Mouse (Mus musculus): ENCODE measurements around the gene Szt2. TPM values are rescaled to one million over a fixed set of nuclear protein-coding genes. Genes with fewer than 3 reads are reported as not detected.

Szt2 gene
- 10 to 100 TPM; 11.3 to 13.1 TPM for total RNA-seq (2021)

- intact Hi-C loops (cut with DNase I) = loop anchor here (2.0 kb wide), 1 partner anchor 17 kb away; no protein-coding TSS in a partner anchor
Measured at GRCm38 (mm10) chr4:118409142-118409900, at the start of gene Szt2, which contains the start of gene Med8. Gene Szt2, minus strand, starts transcription at chr4:118409273. Gene Med8, plus strand, starts transcription at chr4:118409337.

DNA sequence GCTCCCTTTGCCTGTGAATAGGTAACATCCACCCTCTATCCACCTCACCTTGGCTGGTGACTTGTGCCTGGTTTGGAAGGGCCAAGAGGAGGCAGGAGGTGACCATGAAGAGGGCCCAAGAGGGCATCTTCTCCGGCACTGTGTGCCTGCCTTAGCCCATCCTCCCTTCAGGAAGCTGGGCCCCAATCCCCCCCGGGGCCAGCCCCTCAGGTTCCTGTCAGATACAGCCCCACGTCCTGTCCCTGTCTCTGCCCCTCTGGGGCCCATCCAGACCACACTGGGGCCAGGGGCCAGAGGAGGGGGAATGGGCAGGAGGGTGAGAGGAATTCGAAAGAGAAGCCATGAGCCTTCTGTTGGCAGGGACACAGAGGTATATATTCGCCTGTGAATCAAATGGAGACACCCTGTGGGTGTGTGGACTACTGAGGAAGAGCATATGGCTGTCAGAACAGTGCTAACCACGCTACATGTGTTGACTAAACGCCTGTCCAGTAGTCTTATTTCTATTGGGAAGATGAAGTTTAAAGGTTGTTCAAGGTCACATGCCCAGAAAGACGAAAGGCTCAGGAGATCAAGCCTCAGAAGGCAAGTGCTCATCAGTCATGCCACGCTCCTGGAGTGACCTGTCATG lies 48.4 kb upstream of the Szt2 start, which contains the start of gene Mpl:
Mpl (minus strand) TSS at position 169 of the 631 bp plus-strand sequence.
- intact Hi-C loops (cut with DNase I) = no loop called here
- DNase-seq (ENCODE audit: low spot score) = no peak

More at GRCm38 (mm10) chr4:118409142-118409900, at the start of gene Szt2, which contains the start of gene Med8:
- DNase-seq (ENCODE audit: low spot score) = peak; percentile 86

GRCm38 (mm10) chr4:118446415-118447153 lies 37.5 kb upstream of the Szt2 start:
- DNase-seq (ENCODE audit: low spot score) = no peak
- intact Hi-C loops (cut with DNase I) = loop anchor here (5.0 kb wide), 2 partner anchors 41 to 71 kb away; no protein-coding TSS in a partner anchor

DNA sequence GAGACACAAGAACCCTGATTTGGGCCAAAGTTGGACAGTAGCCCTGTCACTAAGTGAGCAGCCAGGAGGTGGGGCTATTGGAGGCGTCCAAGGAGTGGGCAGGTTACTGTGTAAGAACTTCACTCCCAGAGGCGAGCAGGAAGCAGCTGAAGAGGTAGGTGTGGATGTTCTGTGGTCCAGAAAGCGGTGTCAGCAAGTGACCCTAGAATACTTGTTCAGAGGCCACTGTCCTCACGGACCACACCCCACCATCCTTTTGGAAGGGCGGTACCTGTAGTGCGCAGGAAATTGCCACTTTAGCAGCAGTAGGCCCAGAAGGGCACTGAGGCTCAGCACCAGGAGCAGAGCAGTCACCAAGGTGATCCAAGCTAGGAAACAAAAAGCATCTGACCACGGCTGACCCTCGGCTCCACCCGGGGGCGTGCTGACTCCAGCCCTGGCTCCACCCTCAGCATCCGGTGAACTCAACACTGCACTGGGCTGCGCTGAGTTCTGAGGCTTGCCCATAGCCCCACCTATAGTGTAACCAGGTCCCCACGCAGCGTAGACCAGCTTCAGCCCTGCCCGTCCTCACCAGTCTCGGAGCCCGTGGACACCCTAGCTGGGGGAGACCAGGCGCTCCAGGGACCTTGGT lies 36.8 kb upstream of the Szt2 start:
- intact Hi-C loops (cut with DNase I) = loop anchor here (5.0 kb wide), 2 partner anchors 41 to 71 kb away; no protein-coding TSS in a partner anchor
- peak; percentile 56 for DNase-seq (ENCODE audit: low spot score)

DNA sequence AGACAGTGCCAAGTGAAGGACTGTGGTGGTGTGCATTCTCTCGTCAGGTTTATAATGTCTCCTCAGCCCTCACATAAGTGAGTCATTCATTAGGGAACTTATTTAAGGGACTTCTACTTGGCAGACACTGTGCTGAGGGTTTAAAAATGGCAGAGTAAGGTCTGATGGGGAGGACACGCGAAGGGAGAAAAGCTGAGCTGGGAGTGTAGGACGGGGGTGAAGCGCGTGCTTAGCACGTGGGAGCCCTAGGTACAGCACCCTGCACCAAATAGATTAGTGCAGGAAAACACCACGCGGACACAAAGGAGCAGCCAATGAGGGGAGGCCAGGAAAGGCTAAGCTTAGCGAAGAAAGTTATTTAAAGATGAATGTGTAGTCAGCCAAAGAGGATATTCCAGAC lies 36.0 kb upstream of the Szt2 start:
- intact Hi-C loops (cut with DNase I) = loop anchor here (5.0 kb wide), 2 partner anchors 42 to 72 kb away; no protein-coding TSS in a partner anchor
- DNase-seq (ENCODE audit: low spot score) = no peak

- DNase-seq (ENCODE audit: low spot score) = no peak
- intact Hi-C loops (cut with DNase I) = no loop called here
Measured at GRCm38 (mm10) chr4:118437829-118438253, 28.8 kb upstream of the Szt2 start.

- intact Hi-C loops (cut with DNase I) = no loop called here
- DNase-seq (ENCODE audit: low spot score) = peak; percentile 88
Measured at GRCm38 (mm10) chr4:118436820-118437603, 27.9 kb upstream of the Szt2 start, which contains the start of gene Cdc20. Gene Cdc20, minus strand, starts transcription at chr4:118437352.

DNA sequence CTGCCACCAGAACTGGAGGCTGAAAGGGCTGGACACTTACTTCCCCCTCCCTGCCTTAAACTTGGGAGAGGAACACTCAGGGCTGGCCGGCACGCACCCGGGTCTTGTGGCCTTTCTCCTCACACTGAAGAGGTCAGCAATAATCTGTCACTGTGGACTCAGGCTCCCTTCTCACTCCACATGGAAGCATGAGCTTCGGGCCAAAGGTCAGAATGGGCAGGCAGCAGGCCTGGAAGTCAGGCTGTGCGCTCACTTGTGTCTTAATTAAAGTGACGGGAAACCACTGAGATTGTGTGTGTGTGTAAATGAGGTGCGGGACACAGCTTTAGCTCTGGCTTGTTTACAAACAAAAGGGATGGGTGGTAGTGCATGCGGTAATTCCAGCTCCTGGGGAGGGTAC lies 23.3 kb upstream of the Szt2 start:
- intact Hi-C loops (cut with DNase I) = loop anchor here (5.0 kb wide), 2 partner anchors 135 to 190 kb away; partner anchors contain the start of genes Cfap57 and Ebna1bp2
- DNase-seq (ENCODE audit: low spot score) = no peak

DNA sequence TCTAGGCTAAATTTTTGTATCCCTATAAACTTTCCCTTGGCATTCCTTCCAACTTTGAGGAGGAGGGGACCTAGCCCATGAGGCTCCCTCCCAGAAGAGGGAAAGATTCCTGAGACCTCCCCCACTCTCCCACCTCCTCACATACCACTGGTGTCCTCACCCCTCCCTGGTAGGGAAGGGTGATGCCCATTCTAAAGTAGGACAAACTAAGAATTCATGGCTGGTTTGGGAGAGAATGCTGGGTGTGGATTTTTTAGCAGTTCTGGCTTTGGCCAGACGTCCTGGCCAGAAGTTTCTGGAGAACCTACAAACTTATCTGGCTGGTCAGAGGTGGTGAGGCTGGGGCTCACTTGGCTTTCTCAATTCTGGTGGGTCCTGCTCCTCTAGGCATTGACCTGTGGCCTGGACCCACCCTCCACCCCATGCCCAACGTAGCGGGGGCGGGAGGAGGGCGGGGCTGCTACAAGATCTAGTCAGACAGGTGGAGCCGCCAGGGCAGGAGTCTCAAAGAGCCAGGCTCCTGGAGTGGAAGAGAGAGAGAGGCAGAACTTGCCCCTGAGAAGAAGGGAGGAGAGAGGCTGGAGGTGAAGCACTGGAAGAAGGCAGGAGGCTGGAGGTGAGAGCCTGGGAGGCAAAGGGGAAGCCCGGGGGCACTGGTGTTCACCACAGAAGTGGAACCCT lies 20.3 kb upstream of the Szt2 start:
- intact Hi-C loops (cut with DNase I) = loop anchor here (5.0 kb wide), 1 partner anchor 88 kb away; no protein-coding TSS in a partner anchor

GRCm38 (mm10) chr4:118428531-118429214 lies 19.6 kb upstream of the Szt2 start:
- intact Hi-C loops (cut with DNase I) = loop anchor here (5.0 kb wide), 1 partner anchor 89 kb away; no protein-coding TSS in a partner anchor
- DNase-seq (ENCODE audit: low spot score) = no peak

More for the DNA sequence above, 20.3 kb upstream of the Szt2 start:
- DNase-seq (ENCODE audit: low spot score) = no peak

DNA sequence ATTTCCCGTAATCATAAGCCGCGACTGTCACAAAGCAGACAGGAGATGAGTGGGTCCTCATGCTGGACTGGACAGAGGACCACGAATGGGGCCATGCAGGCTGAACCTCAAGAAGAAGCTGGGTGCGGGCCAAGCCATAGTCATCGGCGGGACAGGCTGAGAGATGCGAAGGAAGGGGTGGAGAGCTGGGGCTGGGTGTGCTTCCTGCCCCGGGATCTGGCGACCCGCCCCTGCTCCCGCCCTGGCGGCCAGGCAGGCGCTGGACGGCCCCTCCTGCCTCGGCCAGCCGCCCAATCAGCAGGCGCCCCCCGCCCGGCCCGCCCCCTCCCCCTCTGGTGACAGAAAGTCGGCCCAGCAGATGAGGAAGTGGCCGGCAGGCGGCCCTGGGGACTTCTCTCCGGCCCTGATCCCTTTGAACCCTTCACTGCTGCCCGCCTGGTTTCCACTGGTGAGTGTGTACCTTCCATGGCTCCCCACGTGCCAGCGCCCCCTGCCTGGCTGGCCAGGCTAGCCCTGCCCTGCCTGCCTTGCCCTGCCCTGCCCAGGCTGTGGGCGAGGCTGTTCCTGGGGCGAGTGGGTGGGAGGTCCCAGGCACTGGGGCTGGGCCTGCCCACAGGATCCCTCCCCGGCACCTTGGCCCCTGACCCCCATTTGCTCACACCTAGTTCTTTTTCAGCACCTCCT lies 18.8 kb upstream of the Szt2 start, which contains the start of gene Elovl1:
Elovl1 (plus strand) TSS at position 326 of the 684 bp plus-strand sequence.
- intact Hi-C loops (cut with DNase I) = loop anchor here (2.0 to 5.0 kb wide), 2 partner anchors 19 to 89 kb away; partner anchors contain the start of genes Med8 and Szt2
- DNase-seq (ENCODE audit: low spot score) = peak; percentile 89

- intact Hi-C loops (cut with DNase I) = loop anchor here (2.0 to 5.0 kb wide), 2 partner anchors 19 to 90 kb away; partner anchors contain the start of genes Med8 and Szt2
- DNase-seq (ENCODE audit: low spot score) = no peak
Measured at GRCm38 (mm10) chr4:118427415-118427767, 18.3 kb upstream of the Szt2 start.

GRCm38 (mm10) chr4:118425374-118425773 lies 16.3 kb upstream of the Szt2 start:
- intact Hi-C loops (cut with DNase I) = loop anchor here (5.0 kb wide), 1 partner anchor 92 kb away; no protein-coding TSS in a partner anchor
- DNase-seq (ENCODE audit: low spot score) = no peak

DNA sequence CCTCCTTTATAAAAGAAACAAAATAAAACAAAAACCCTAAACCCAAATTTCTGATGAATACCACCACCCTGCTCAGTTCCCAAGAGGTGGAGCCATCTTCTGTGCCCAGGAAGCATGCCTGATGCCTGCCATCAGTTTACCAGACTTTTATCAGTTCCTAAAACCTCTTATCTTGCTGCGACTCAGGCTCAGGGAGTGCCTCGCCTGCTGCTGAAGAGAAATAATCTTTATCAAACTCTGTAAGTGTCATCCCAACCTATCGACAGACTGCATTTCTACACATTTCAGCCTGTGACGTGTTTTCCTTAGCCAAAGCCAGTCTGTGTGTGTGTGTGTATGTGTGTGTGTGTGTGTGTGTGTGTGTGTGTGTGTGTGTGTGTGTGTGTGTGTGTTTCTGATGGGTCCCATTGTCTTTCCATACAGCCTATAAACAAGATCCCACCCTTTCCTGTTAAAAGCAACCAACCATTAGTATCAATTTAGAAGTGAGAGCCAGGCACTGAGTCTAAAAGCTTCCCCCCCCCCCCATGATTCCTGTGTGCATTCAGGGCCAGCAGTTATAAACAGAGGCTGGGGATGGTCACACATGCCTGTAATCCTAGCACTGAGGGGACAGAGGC lies 15.6 kb upstream of the Szt2 start:
- no peak for DNase-seq (ENCODE audit: low spot score)
- intact Hi-C loops (cut with DNase I) = loop anchor here (5.0 kb wide), 1 partner anchor 93 kb away; no protein-coding TSS in a partner anchor

- intact Hi-C loops (cut with DNase I) = no loop called here
- no peak for DNase-seq (ENCODE audit: low spot score)
Measured at GRCm38 (mm10) chr4:118421384-118421783, 12.3 kb upstream of the Szt2 start.

All from heart, postnatal 25 days (tissue).